Mouse (Mus musculus) liver (tissue): ENCODE measurements around the gene B4galnt2.
A peak's percentile ranks its signal among the peaks of the same experiment; 100 is the strongest.

Source experiments
- DNase-seq: peaks from one replicate; pipeline ENCODE4 v3.0.0-alpha.2; 2020; ENCODE audit warnings: mixed read lengths

Gene B4galnt2

GRCm38 (mm10) chr11:95824071-95824876 is 90.4 kb downstream of the B4galnt2 start, which contains the start of gene Phospho1:
Phospho1 (plus strand) TSS chr11:95824499.
- peak; percentile 95 for DNase-seq

GRCm38 (mm10) chr11:95822437-95822836 is 92.3 kb downstream of the B4galnt2 start:
- no peak for DNase-seq

- DNase-seq: no peak
Measured at GRCm38 (mm10) chr11:95821511-95821910, 93.2 kb downstream of the B4galnt2 start.

GRCm38 (mm10) chr11:95819138-95819537 is 95.6 kb downstream of the B4galnt2 start:
- no peak for DNase-seq
